Mouse (Mus musculus): ENCODE measurements around the gene Gimap8. TPM values are rescaled to one million over a fixed set of nuclear protein-coding genes. Genes with fewer than 3 reads are reported as not detected.

Gene Gimap8
- polyA plus RNA-seq, 1 experiment from 2014 or later: 0.44 TPM

GRCm38 (mm10) chr6:48642764-48643292 lies 4.2 kb upstream of the Gimap8 start:
- 20% methylated on average over 4 of the region's 4 CpGs for WGBS
- Histone ChIP-seq H3K4me1 (peaks cover 4% of the 10 kb centered on the region; the same call in 1 of the 2 replicates), H3K36me3 (no peaks in the 10 kb centered on the region), H3K4me3 (no peak overlapping the region), H3K27me3 (ENCODE audit: low read depth, poor library complexity, severe bottlenecking) (no peaks in the 10 kb centered on the region; the same call in none of the 2 replicates), H3K9me3 (replicated peaks) (no peaks in the 10 kb centered on the region), H3K27ac (replicated peaks) (no peak overlapping the region)
- DNase-seq (ENCODE audit: low spot score): no peak

- Histone ChIP-seq H3K9me3 (replicated peaks) (no peaks in the 10 kb centered on the region), H3K4me1 (no peaks in the 10 kb centered on the region), H3K27ac (replicated peaks) (no peak overlapping the region), H3K36me3 (no peaks in the 10 kb centered on the region), H3K4me3 (no peak overlapping the region), H3K27me3 (ENCODE audit: low read depth, poor library complexity, severe bottlenecking) (no peaks in the 10 kb centered on the region; the same call in none of the 2 replicates)
- peak; percentile 71 for DNase-seq (ENCODE audit: low spot score)
- 21% methylated on average over 12 of the region's 12 CpGs for WGBS
Measured at GRCm38 (mm10) chr6:48645660-48646308, 1.2 kb upstream of the Gimap8 start.

GRCm38 (mm10) chr6:48646309-48646690 lies 734 bp upstream of the Gimap8 start:
- Histone ChIP-seq H3K36me3 (no peaks in the 10 kb centered on the region), H3K4me3 (no peak overlapping the region), H3K4me1 (no peaks in the 10 kb centered on the region), H3K27ac (replicated peaks) (no peak overlapping the region), H3K9me3 (replicated peaks) (no peaks in the 10 kb centered on the region), H3K27me3 (ENCODE audit: low read depth, poor library complexity, severe bottlenecking) (no peaks in the 10 kb centered on the region; the same call in none of the 2 replicates)
- 89% methylated on average over 4 of the region's 4 CpGs for WGBS
- no peak for DNase-seq (ENCODE audit: low spot score)

- 96% methylated on average over 2 of the region's 2 CpGs for WGBS
- Histone ChIP-seq H3K36me3 (no peaks in the 10 kb centered on the region), H3K27ac (replicated peaks) (no peak overlapping the region)
Measured at GRCm38 (mm10) chr6:48647611-48648010, 577 bp downstream of the Gimap8 start.

GRCm38 (mm10) chr6:48648779-48649178 lies 1.7 kb downstream of the Gimap8 start:
- H3K9me3 ChIP-seq (replicated peaks): no peaks in the 10 kb centered on the region
- 88% methylated on average over 4 of the region's 4 CpGs for WGBS
- H3K27ac ChIP-seq (replicated peaks): no peak overlapping the region
- no peaks in the 10 kb centered on the region for H3K4me1 ChIP-seq
- H3K36me3 ChIP-seq: no peaks in the 10 kb centered on the region
- no peaks in the 10 kb centered on the region; the same call in none of the 2 replicates for H3K27me3 ChIP-seq (ENCODE audit: low read depth, poor library complexity, severe bottlenecking)
- no peak overlapping the region for H3K4me3 ChIP-seq
- DNase-seq (ENCODE audit: low spot score): no peak

More at GRCm38 (mm10) chr6:48647611-48648010, 577 bp downstream of the Gimap8 start:
- Histone ChIP-seq H3K9me3 (replicated peaks) (no peaks in the 10 kb centered on the region), H3K4me1 (no peaks in the 10 kb centered on the region), H3K27me3 (ENCODE audit: low read depth, poor library complexity, severe bottlenecking) (no peaks in the 10 kb centered on the region; the same call in none of the 2 replicates), H3K4me3 (no peak overlapping the region)
- no peak for DNase-seq (ENCODE audit: low spot score)

- WGBS: 88% methylated on average over 9 of the region's 9 CpGs
- no peak overlapping the region for H3K4me3 ChIP-seq
- DNase-seq (ENCODE audit: low spot score): no peak
- H3K27me3 ChIP-seq (ENCODE audit: low read depth, poor library complexity, severe bottlenecking): no peaks in the 10 kb centered on the region; the same call in 1 of the 2 replicates
- no peaks in the 10 kb centered on the region for H3K9me3 ChIP-seq (replicated peaks)
- no peak overlapping the region for H3K27ac ChIP-seq (replicated peaks)
- no peaks in the 10 kb centered on the region for H3K4me1 ChIP-seq
- H3K36me3 ChIP-seq: no peaks in the 10 kb centered on the region
Measured at GRCm38 (mm10) chr6:48650041-48650440, 3.0 kb downstream of the Gimap8 start.

- Histone ChIP-seq H3K27me3 (ENCODE audit: low read depth, poor library complexity, severe bottlenecking) (no peaks in the 10 kb centered on the region), H3K36me3 (no peaks in the 10 kb centered on the region), H3K4me3 (no peak overlapping the region), H3K27ac (replicated peaks) (no peak overlapping the region), H3K9me3 (replicated peaks) (no peaks in the 10 kb centered on the region), H3K4me1 (no peaks in the 10 kb centered on the region)
- DNase-seq (ENCODE audit: low spot score): no peak
- 86% methylated on average over 5 of the region's 5 CpGs for WGBS
Measured at GRCm38 (mm10) chr6:48658721-48659120, 11.7 kb downstream of the Gimap8 start.

- Histone ChIP-seq H3K9me3 (replicated peaks) (no peaks in the 10 kb centered on the region), H3K27me3 (ENCODE audit: low read depth, poor library complexity, severe bottlenecking) (no peaks in the 10 kb centered on the region), H3K36me3 (no peaks in the 10 kb centered on the region), H3K27ac (replicated peaks) (no peak overlapping the region), H3K4me3 (no peak overlapping the region), H3K4me1 (no peaks in the 10 kb centered on the region)
- WGBS: 78% methylated on average over 4 of the region's 4 CpGs
- DNase-seq (ENCODE audit: low spot score): no peak
Measured at GRCm38 (mm10) chr6:48664750-48665149, 17.7 kb downstream of the Gimap8 start.

GRCm38 (mm10) chr6:48665471-48665870 lies 18.4 kb downstream of the Gimap8 start:
- Histone ChIP-seq H3K4me3 (no peak overlapping the region), H3K36me3 (no peaks in the 10 kb centered on the region), H3K9me3 (replicated peaks) (no peaks in the 10 kb centered on the region), H3K4me1 (no peaks in the 10 kb centered on the region), H3K27me3 (ENCODE audit: low read depth, poor library complexity, severe bottlenecking) (no peaks in the 10 kb centered on the region), H3K27ac (replicated peaks) (no peak overlapping the region)
- no peak for DNase-seq (ENCODE audit: low spot score)
- 94% methylated on average over 9 of the region's 9 CpGs for WGBS

GRCm38 (mm10) chr6:48666159-48666586 lies 19.1 kb downstream of the Gimap8 start:
- no peaks in the 10 kb centered on the region for H3K4me1 ChIP-seq
- 70% methylated on average over 7 of the region's 7 CpGs for WGBS
- H3K27ac ChIP-seq (replicated peaks): no peak overlapping the region
- H3K9me3 ChIP-seq (replicated peaks): no peaks in the 10 kb centered on the region
- no peaks in the 10 kb centered on the region for H3K36me3 ChIP-seq
- no peaks in the 10 kb centered on the region for H3K27me3 ChIP-seq (ENCODE audit: low read depth, poor library complexity, severe bottlenecking)
- DNase-seq (ENCODE audit: low spot score): no peak
- H3K4me3 ChIP-seq: no peak overlapping the region

- no peak overlapping the region for H3K27ac ChIP-seq (replicated peaks)
- H3K36me3 ChIP-seq: no peaks in the 10 kb centered on the region
- no peaks in the 10 kb centered on the region for H3K27me3 ChIP-seq (ENCODE audit: low read depth, poor library complexity, severe bottlenecking)
- H3K4me1 ChIP-seq: no peaks in the 10 kb centered on the region
- no peaks in the 10 kb centered on the region for H3K9me3 ChIP-seq (replicated peaks)
- no peak overlapping the region for H3K4me3 ChIP-seq
- DNase-seq (ENCODE audit: low spot score): no peak
Measured at GRCm38 (mm10) chr6:48668022-48668421, 21.0 kb downstream of the Gimap8 start.

- no peak overlapping the region for H3K27ac ChIP-seq (replicated peaks)
- H3K4me1 ChIP-seq: no peaks in the 10 kb centered on the region
- 79% methylated on average over 2 of the region's 2 CpGs for WGBS
- no peaks in the 10 kb centered on the region for H3K9me3 ChIP-seq (replicated peaks)
- DNase-seq (ENCODE audit: low spot score): no peak
- H3K27me3 ChIP-seq (ENCODE audit: low read depth, poor library complexity, severe bottlenecking): no peaks in the 10 kb centered on the region
- H3K4me3 ChIP-seq: no peak overlapping the region
- H3K36me3 ChIP-seq: no peaks in the 10 kb centered on the region
Measured at GRCm38 (mm10) chr6:48669446-48669969, 22.5 kb downstream of the Gimap8 start.

GRCm38 (mm10) chr6:48674291-48675058 lies 27.4 kb downstream of the Gimap8 start:
- H3K27ac ChIP-seq (replicated peaks): no peak overlapping the region
- peaks cover 11% of the 10 kb centered on the region for H3K4me1 ChIP-seq
- WGBS: 95% methylated on average over 9 of the region's 9 CpGs
- H3K4me3 ChIP-seq: no peak overlapping the region
- no peaks in the 10 kb centered on the region for H3K36me3 ChIP-seq
- no peak for DNase-seq (ENCODE audit: low spot score)
- H3K9me3 ChIP-seq (replicated peaks): no peaks in the 10 kb centered on the region
- H3K27me3 ChIP-seq (ENCODE audit: low read depth, poor library complexity, severe bottlenecking): no peaks in the 10 kb centered on the region

All from midbrain, embryonic 10.5 days (tissue).